Mouse (Mus musculus): Measurements from ENCODE around the gene Fam155a. TPM values are rescaled to one million over a fixed set of nuclear protein-coding genes. Genes with fewer than 3 reads are reported as not detected.

Fam155a gene
- total and polyA plus RNA-seq, 3 experiments: not detected

- no peak for DNase-seq (ENCODE audit: extremely low read depth)
- TF ChIP-seq CHD1 (IDR thresholded peaks at IDR 0.05; ENCODE audit: low read depth, low read length) (no peak), SMC3 (IDR thresholded peaks at IDR 0.05; ENCODE audit: low read depth, low read length) (no peak), TBP (conservative IDR thresholded peaks at IDR 0.05; ENCODE audit: low read depth, low read length) (no peak), CTCF (conservative IDR thresholded peaks at IDR 0.05 in 1 of 2, IDR thresholded peaks at IDR 0.05 in 1 of 2; ENCODE audit: low read depth in 2 of 2, low read length in 2 of 2) (no peak), POLR2A (IDR thresholded peaks at IDR 0.05; ENCODE audit: low read depth, low read length) (no peak), ZKSCAN1 (IDR thresholded peaks at IDR 0.05; ENCODE audit: borderline replicate concordance, low read depth, low read length) (no peak), ZC3H11A (IDR thresholded peaks at IDR 0.05; ENCODE audit: low read depth, low read length) (no peak), MYC (IDR thresholded peaks at IDR 0.05; ENCODE audit: low read depth, low read length) (no peak), MEF2A (IDR thresholded peaks at IDR 0.05; ENCODE audit: borderline replicate concordance, low read depth, low read length) (no peak), KAT2A (IDR thresholded peaks at IDR 0.05; ENCODE audit: insufficient replicate concordance, low read length) (no peak), EP300 (IDR thresholded peaks at IDR 0.05; ENCODE audit: low read length) (no peak), MAZ (IDR thresholded peaks at IDR 0.05; ENCODE audit: low read depth, low read length) (no peak), ZNF384 (IDR thresholded peaks at IDR 0.05; ENCODE audit: low read depth, low read length) (no peak)
- Histone ChIP-seq H3K27ac (ENCODE audit: insufficient read depth, low read depth) (no peak overlapping the region), H3K9ac (ENCODE audit: insufficient read depth, low read depth) (no peak overlapping the region), H3K36me3 (replicated peaks in 1 of 2; ENCODE audit: control insufficient read depth in 1 of 2, insufficient read depth in 1 of 2, low read length in 1 of 2) (no peaks in the 10 kb centered on the region), H3K9me3 (replicated peaks; ENCODE audit: low read length) (peaks cover 66% of the 10 kb centered on the region), H3K79me2 (replicated peaks; ENCODE audit: control insufficient read depth, extremely low read depth, insufficient read depth, poor library complexity, severe bottlenecking) (no peaks in the 10 kb centered on the region), H3K4me2 (ENCODE audit: insufficient read depth, low read depth, poor library complexity, severe bottlenecking) (no peak overlapping the region), H3K4me1 (ENCODE audit: control insufficient read depth in 1 of 2, insufficient read depth in 2 of 2) (no peaks in the 10 kb centered on the region), H3K4me3 (replicated peaks in 1 of 3; ENCODE audit: low read depth in 2 of 3, low read length in 2 of 3, poor library complexity in 1 of 3) (no peak overlapping the region), H3K27me3 (replicated peaks) (no peaks in the 10 kb centered on the region)
- in situ Hi-C loops (cut with MboI; ENCODE audit: low pct_ligation_motif_present, low pct_unique_long_range_greater_than_20kb, low sequenced_read_pairs) (no loop called here), dilution Hi-C loops (cut with MboI; ENCODE audit: extremely low pct_ligation_motif_present, extremely low pct_unique_long_range_greater_than_20kb, low sequenced_read_pairs) (no loop called here)
These were observed 433.1 kb downstream of the Fam155a start for GRCm38 (mm10) chr8:9337905-9338304.

GRCm38 (mm10) chr8:9335933-9336303, 435.0 kb downstream of the Fam155a start:
- Histone ChIP-seq H3K4me2 (ENCODE audit: insufficient read depth, low read depth, poor library complexity, severe bottlenecking) (no peak overlapping the region), H3K36me3 (replicated peaks in 1 of 2; ENCODE audit: control insufficient read depth in 1 of 2, insufficient read depth in 1 of 2, low read length in 1 of 2) (no peaks in the 10 kb centered on the region), H3K9me3 (replicated peaks; ENCODE audit: low read length) (peaks cover 60% of the 10 kb centered on the region), H3K9ac (ENCODE audit: insufficient read depth, low read depth) (no peak overlapping the region), H3K4me3 (replicated peaks in 1 of 3; ENCODE audit: low read depth in 2 of 3, low read length in 2 of 3, poor library complexity in 1 of 3) (no peak overlapping the region), H3K4me1 (ENCODE audit: control insufficient read depth in 1 of 2, insufficient read depth in 2 of 2) (no peaks in the 10 kb centered on the region), H3K27me3 (replicated peaks) (no peaks in the 10 kb centered on the region), H3K79me2 (replicated peaks; ENCODE audit: control insufficient read depth, extremely low read depth, insufficient read depth, poor library complexity, severe bottlenecking) (no peaks in the 10 kb centered on the region), H3K27ac (ENCODE audit: insufficient read depth, low read depth) (no peak overlapping the region)
- in situ Hi-C loops (cut with MboI; ENCODE audit: low pct_ligation_motif_present, low pct_unique_long_range_greater_than_20kb, low sequenced_read_pairs) (no loop called here), dilution Hi-C loops (cut with MboI; ENCODE audit: extremely low pct_ligation_motif_present, extremely low pct_unique_long_range_greater_than_20kb, low sequenced_read_pairs) (no loop called here)
- DNase-seq (ENCODE audit: extremely low read depth): no peak
- TF ChIP-seq MXI1 (IDR thresholded peaks at IDR 0.05; ENCODE audit: low read depth, low read length) (no peak), HCFC1 (IDR thresholded peaks at IDR 0.05; ENCODE audit: low read depth, low read length) (no peak), RAD21 (IDR thresholded peaks at IDR 0.05; ENCODE audit: low read depth, low read length) (no peak), IRF4 (IDR thresholded peaks at IDR 0.05; ENCODE audit: low read depth, low read length) (no peak), TBP (conservative IDR thresholded peaks at IDR 0.05; ENCODE audit: low read depth, low read length) (no peak), PAX5 (IDR thresholded peaks at IDR 0.05; ENCODE audit: low read length) (no peak), KAT2A (IDR thresholded peaks at IDR 0.05; ENCODE audit: insufficient replicate concordance, low read length) (no peak)
